Mouse (Mus musculus): Measurements from ENCODE around the gene Kcnk3.

GRCm38 (mm10) chr5:30625379-30625778 is 37.4 kb downstream of the Kcnk3 start:
- TF ChIP-seq CTCF (IDR thresholded peaks at IDR 0.05; ENCODE audit: low read depth) = no peak
- no peak for TF ChIP-seq EP300 (IDR thresholded peaks at IDR 0.05; ENCODE audit: low read depth)
